Mouse (Mus musculus) left cerebral cortex, postnatal 25 days (tissue): Measurements from ENCODE around the gene Vamp8. TPM values are rescaled to one million over a fixed set of nuclear protein-coding genes. Genes with fewer than 3 reads are reported as not detected.

Source experiments
- DNase-seq, 2 experiments: peaks; one replicate each; pipeline ENCODE4 v3.0.0; 2022; ENCODE audit warnings: low spot score in 2 of 2, mixed read lengths in 1 of 2
- intact Hi-C: fragments of 180-260 bp; cut with DNase I; formaldehyde crosslinking; loops from one replicate; pipeline ENCODE4 v1.15.1; 2025
- total RNA-seq, 2 experiments: library from RNA; stranded (reverse); gene quantifications; 2 replicates each; pipeline ENCODE4 v1.2.3; 2021

The Vamp8 gene
- total RNA-seq, 2 experiments from 2014 or later = 10.5 to 12.7 TPM

GRCm38 (mm10) chr6:72378510-72379234 is 11.8 kb downstream of the Vamp8 start:
- no peak for DNase-seq
- intact Hi-C loops = no loop called here

DNA sequence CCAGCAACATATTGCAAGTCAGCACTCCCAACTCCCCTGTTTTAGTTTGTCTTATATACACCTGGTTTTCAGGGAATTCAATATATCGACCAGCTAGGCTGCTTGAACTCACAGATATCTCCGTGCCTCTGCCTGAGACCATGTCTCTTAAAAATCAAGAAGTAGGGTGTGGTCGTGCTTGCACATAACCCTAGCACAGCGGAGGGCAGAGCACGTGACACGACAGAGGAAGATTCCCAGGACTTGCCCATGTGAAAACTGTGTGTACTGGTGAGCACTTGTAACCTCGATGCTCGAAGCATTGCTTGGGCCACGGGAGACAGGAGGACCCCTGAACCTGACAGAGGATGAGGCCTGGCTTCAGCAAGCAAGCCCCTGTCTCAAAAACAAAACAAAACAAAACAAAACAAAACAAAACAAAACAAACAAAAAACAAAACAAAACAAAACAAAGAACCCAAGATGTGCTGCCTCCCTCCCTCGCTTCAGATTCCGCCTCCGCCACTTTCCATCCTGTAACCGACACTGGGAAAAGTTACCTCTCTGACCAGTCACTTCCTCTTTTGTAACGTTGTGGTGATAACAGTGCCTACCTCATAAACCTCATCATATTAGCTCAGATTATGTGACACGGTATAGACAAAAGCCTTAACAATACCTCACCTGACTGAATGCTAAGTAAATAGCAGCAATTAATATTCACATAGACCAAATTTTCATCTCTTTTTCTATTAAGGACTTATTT is 15.5 kb downstream of the Vamp8 start:
- no peak for DNase-seq
- intact Hi-C loops = no loop called here

- intact Hi-C loops = no loop called here
- DNase-seq = no peak
Measured at GRCm38 (mm10) chr6:72374206-72374605, 16.3 kb downstream of the Vamp8 start.

GRCm38 (mm10) chr6:72373184-72373583 is 17.3 kb downstream of the Vamp8 start:
- intact Hi-C loops = no loop called here

GRCm38 (mm10) chr6:72371571-72371970 is 18.9 kb downstream of the Vamp8 start:
- DNase-seq = no peak

More at GRCm38 (mm10) chr6:72373184-72373583, 17.3 kb downstream of the Vamp8 start:
- no peak for DNase-seq

DNA sequence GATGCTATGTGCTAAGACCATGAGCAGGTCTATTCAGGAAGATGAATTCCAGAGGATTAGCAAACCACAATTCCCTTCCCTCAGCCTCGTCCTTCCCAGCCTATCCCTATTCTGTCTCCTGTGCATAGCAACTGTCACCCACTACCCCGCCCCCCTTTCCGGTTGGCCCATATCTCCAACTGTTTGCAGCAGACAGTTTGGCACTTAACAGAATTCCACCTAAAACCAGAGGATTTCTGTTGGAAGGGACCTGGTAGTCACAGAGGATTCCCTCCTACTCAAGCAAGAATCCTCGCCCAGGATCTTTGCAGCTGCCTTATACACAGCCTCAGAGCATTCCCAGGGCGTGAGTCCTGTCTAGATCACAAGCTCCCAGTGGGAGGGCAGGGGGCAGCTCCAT is 19.4 kb downstream of the Vamp8 start:
- intact Hi-C loops = no loop called here
- peak in 1 of 2 experiments; percentile 83 for DNase-seq

More at GRCm38 (mm10) chr6:72371571-72371970, 18.9 kb downstream of the Vamp8 start:
- intact Hi-C loops = no loop called here

- intact Hi-C loops = no loop called here
- DNase-seq = no peak
Measured at GRCm38 (mm10) chr6:72370091-72370490, 20.4 kb downstream of the Vamp8 start.

DNA sequence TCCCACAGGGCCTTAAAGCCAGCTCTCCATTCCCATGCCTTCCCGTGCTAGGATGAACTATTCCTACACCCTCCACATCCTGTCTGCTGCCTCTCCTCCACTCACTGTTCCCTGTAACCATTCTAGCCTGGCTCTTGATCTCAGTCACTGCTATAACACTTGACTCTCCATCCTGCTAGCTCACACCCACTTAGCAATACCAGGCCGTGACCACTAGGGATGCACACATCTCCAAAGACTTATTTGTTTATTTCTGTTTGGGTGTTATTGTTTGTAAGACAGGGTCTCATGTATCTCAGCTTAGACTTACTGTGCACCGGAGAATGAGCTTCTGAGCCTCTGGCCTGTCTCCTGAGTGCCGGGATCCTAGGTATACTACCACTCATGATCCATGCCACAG is 20.9 kb downstream of the Vamp8 start:
- intact Hi-C loops = no loop called here
- DNase-seq = no peak

- DNase-seq = no peak
- intact Hi-C loops = no loop called here
Measured at GRCm38 (mm10) chr6:72367460-72367974, 23.0 kb downstream of the Vamp8 start.

GRCm38 (mm10) chr6:72366844-72367443 is 23.6 kb downstream of the Vamp8 start, which contains the start of gene Rnf181:
TSS of gene Rnf181 (minus strand) at chr6:72366956.
- intact Hi-C loops = no loop called here
- no peak for DNase-seq

DNA sequence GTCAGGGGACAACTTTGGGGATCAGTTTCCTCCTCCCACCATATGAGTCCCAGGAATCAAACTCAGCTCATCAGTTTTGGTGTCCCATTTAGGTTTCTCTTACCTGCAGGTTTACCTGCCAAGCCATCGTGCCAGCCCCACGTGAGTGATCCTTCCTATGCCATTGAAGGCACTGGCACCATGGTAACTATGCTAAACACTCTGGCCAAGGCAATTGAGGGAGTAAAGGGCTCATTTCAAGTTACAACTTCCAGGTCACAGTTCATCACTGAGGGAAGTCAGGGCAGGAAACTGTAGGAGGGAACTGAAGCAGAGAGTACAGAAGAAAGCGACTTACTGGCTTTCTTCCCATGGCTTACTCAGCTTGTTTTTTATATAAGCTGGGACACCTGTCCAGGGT is 24.2 kb downstream of the Vamp8 start:
- DNase-seq = no peak
- intact Hi-C loops = no loop called here

DNA sequence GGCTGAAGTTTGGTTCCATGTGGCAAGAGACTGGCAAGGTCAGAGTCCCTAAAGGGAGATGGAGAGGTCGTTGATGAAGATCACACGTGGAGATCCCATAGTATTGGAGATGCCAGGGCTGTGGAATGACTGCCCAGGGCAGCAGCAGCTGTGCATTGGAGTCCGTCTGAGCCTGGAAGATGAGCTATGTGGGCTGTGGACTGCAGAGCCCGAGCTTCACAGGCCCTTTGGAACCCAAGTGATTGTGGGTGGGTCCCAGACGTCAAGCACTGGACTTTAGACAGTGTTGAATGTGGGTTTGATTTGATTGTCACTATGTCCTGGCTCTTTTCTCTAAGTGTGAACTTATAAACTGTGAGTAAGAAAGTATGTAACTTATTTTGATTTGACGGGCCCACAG is 25.5 kb downstream of the Vamp8 start:
- intact Hi-C loops = loop anchor here (2.0 kb wide), 1 partner anchor 42 kb away; no protein-coding TSS in a partner anchor
- no peak for DNase-seq

DNA sequence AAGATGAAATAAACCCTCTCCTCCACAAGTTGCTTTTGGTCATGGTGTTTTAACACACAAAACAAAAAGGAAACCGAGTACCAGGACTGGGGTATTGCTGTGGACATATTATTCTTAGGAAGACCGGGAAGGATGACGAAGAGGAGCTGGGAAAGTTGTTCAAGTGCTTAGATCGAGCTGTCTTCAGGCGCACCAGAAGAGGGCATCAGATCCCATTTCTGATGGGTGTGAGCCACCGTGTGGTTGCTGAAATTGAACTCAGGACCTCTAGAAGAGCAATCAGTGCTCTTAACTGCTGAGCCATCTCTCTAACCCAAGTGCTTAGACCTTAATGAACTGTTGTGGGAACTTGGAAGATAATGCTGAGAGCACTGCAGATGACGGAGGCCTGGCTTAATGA is 26.5 kb downstream of the Vamp8 start:
- DNase-seq = no peak
- intact Hi-C loops = loop anchor here (2.0 kb wide), 1 partner anchor 43 kb away; no protein-coding TSS in a partner anchor

DNA sequence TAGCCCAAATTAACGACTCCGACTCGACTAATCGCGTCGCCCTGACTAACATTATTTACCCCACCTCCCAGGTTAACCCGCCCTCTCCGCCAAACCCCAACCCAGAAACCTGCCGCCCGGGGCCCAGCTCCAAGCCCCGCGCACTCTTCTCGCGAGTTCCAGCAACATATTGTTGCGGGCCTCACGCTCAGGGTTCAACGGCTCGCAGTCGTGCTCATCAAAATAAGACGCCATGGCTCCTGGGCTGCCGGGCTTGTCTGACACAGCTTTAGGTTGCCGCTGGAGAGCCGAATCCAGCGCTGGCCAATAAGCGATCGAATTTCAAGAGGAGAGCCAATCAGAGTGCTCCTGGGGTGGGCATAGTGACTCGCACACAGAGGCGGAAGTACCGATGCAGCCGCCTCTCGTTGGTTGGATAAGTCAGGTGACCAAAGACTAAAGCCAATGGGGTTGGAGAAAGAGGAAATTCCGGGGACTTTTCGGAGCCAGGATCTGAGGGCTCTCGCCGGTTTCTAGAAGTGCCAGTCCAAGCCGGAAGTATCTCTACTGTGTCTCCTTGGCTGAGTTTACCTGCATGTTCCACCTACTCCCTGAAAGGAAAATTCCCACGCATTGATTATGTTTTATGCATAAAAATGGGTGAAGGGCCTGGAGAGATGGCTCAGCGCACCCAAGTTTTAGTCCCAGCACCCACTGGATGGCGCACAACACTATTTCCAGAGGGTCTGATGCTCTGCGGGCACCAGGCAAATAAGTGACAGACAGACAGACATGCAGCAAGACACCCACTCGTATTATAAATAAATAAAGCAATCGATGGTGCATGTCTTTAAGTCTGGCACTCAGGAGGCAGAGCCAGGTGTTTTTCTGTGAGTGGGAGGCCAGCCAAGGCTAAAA is 28.1 kb downstream of the Vamp8 start:
- intact Hi-C loops = no loop called here
- peak; percentile 96 to 99 for DNase-seq

DNA sequence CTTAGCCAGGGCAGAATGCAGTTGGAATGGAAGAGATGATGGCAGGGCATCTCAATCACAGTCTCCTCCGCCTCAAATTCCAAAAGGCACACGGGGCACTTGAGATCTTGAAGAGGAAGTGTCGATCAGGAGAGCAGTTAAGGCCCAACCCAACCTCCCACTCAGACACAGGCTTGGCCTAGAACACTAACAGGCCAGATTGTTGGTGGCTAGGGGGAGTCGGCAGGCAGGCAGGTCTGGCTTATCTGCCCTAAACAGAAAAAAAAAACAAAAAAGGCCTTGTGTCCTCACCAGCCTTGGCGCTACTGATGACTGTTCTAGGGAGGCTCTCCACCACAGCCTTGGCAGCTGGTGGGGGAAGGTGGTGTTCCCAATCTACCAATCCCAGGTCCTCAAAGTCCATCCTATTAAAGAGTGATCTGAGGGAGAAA is 29.4 kb downstream of the Vamp8 start:
- intact Hi-C loops = no loop called here
- DNase-seq = no peak

GRCm38 (mm10) chr6:72360599-72360935 is 29.9 kb downstream of the Vamp8 start:
- intact Hi-C loops = no loop called here
- DNase-seq = no peak

- intact Hi-C loops = no loop called here
- no peak for DNase-seq
Measured at GRCm38 (mm10) chr6:72359891-72360598, 30.5 kb downstream of the Vamp8 start.

DNA sequence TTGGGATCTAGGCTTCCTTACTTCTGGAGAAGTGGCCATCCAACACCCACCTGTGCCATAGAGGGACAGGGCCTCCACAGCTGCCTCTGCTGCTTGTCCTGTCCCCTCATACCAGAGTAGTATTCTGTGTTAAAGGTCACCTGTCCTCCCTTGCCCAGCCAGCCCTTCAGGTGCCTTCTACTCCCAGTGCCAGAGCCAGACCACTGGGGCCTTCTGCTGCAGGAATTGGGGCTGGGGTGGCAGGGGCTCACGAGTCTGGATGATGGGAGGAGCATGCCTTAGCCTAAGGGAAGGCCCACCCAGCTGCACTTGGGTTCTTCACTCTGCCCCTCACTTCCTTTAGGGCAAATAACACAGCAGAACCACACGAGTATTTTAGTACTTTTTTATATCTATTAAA is 31.2 kb downstream of the Vamp8 start:
- DNase-seq = no peak
- intact Hi-C loops = no loop called here
